17 mouse cellular contexts compared by ENCODE assay signal in the genomic region with DNA sequence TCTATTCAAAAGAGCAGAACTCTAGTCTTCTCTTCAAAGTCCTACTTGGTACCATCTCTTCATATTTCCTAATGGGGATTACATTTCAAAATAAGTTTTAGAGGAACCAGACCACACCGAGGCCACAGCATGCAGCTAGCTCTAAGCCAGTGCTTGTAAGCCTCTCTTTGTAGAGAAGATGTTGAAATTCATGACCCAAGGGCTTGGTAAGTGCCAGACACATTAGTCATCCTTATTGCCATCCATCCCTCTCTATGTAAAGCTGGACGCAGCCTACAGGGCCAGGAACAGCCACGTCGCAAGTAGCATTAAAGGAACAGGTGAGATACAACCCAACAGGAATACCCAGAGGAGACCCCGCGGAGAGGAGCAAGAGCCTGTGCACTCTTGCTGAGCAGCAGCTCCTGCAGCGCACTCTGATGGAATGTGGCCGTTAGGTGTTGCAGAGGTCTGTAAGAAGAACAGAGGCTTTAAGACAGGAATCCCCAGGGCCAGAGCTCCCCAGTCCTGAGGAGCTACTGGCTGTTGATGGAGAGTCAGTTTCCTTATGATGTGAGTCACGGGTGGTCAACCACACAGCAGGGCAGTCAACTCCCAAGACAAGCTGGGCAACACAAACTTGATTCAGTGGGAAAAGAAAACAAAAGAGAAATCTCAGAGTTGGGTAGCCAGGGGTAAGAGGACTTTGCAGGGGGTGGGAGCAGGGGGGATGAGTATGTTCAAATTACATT. TPM values are rescaled to one million over a fixed set of nuclear protein-coding genes. Genes with fewer than 3 reads are reported as not detected.
DNase-seq lines count a peak whose midpoint lies in the region; ATAC-seq lines count a peak whose summit lies in the region.
"Had no signal": no experiment of that assay in that cellular context is flagged by ENCODE, and none has a peak within 500 bp of the region (broad histone marks: within the 10 kb centered on the region; RNA-seq: fewer than 3 reads in every experiment).

No protein-coding gene starts in this region.

- no peak overlapping the region for H3K9ac ChIP-seq in kidney, embryonic 14.5 days (ENCODE audit: low read depth, low read length)
- H3K9ac ChIP-seq: forebrain, embryonic 13.5 days; limb, embryonic 13.5 days; liver, embryonic 15.5 days; stomach, embryonic 15.5 days had no signal

- no peak for DNase-seq in kidney, postnatal 10 days
- DNase-seq in 3134 (ENCODE audit: extremely low read depth, insufficient read length, low spot score) (peak; percentile 90), NIH3T3 (ENCODE audit: low read depth) (peak; percentile 86)
- peak; percentile 70 for DNase-seq in fibroblast of lung, adult 2 months (ENCODE audit: low read depth)
- DNase-seq in neural tube, embryonic 10.5 days (ENCODE audit: extremely low spot score, low spot score) = no peak
- DNase-seq in layer of hippocampus, adult 9-11 months = no peak
- no peak for DNase-seq in gastrocnemius, postnatal 14 days
- DNase-seq: adrenal gland, postnatal 25 days; cerebellum, postnatal 10 days; heart, postnatal 4 days; kidney, postnatal 25 days; midbrain, embryonic 14.5 days had no signal

- no peak overlapping the region for H3K4me2 ChIP-seq in kidney, embryonic 14.5 days (replicated peaks; ENCODE audit: low read depth, low read length)
- H3K4me2 ChIP-seq: forebrain, embryonic 13.5 days; limb, embryonic 13.5 days; liver, embryonic 15.5 days; stomach, embryonic 15.5 days had no signal

- no peaks in the 10 kb centered on the region; the same call in 1 of the 2 replicates for H3K36me3 ChIP-seq in kidney, embryonic 14.5 days (ENCODE audit: control insufficient read depth, insufficient read depth, low read length)

- H3K4me3 ChIP-seq in kidney, embryonic 14.5 days (ENCODE audit: low read length) = no peak overlapping the region
- H3K4me3 ChIP-seq: forebrain, embryonic 13.5 days; limb, embryonic 13.5 days; liver, embryonic 15.5 days; stomach, embryonic 15.5 days had no signal

- H3K27me3 ChIP-seq in kidney, embryonic 14.5 days (ENCODE audit: control insufficient read depth, insufficient read depth, low read length) = no peaks in the 10 kb centered on the region
- H3K27me3 ChIP-seq: forebrain, embryonic 13.5 days; limb, embryonic 13.5 days; liver, embryonic 15.5 days; stomach, embryonic 15.5 days had no signal

- H3K4me1 ChIP-seq in kidney, embryonic 14.5 days (ENCODE audit: control insufficient read depth, insufficient read depth, low read length) = peaks cover 33% of the 10 kb centered on the region

- intact Hi-C loops in gastrocnemius, postnatal 14 days (cut with DNase I; ENCODE audit: low total_unique reads) = no loop called here

- H3K9me3 ChIP-seq in kidney, embryonic 14.5 days (ENCODE audit: control insufficient read depth, low read length) = no peaks in the 10 kb centered on the region
- H3K9me3 ChIP-seq: forebrain, embryonic 13.5 days; limb, embryonic 13.5 days; liver, embryonic 15.5 days; stomach, embryonic 15.5 days had no signal

- 51% methylated on average over 9 of the region's 9 CpGs for WGBS in kidney, embryonic 14.5 days

- ATAC-seq in kidney, embryonic 14.5 days (ENCODE audit: low FRiP score, low TSS enrichment) = peak; percentile 68; the same call in 1 of the 2 replicates
- ATAC-seq: forebrain, embryonic 13.5 days had no signal

- peak overlapping the region; percentile 39; the same call in 1 of the 2 replicates for H3K27ac ChIP-seq in kidney, embryonic 14.5 days (ENCODE audit: low read depth, low read length)
- H3K27ac ChIP-seq: forebrain, embryonic 13.5 days; limb, embryonic 13.5 days; liver, embryonic 15.5 days; stomach, embryonic 15.5 days had no signal

RNA-seq across cellular contexts. Expression of gene Slc23a2, which starts 45.8 kb away (rescaled TPM):
- 12.0 and 18.0 TPM in 2 replicates for polyA plus RNA-seq in kidney, embryonic 14.5 days (2014; fragmentation: Nextera tagmentation; extraction: Ambion mirVana)
- total RNA-seq in gastrocnemius, postnatal 14 days (2021) = 1 to 10 TPM; 6.2 to 7.1 TPM

Comparison
In these comparisons a context has a peak if more than half of its experiments do, and no peak if none do; other contexts are left out.
1. DNase-seq: peak in 3134 (single experiment), NIH3T3 (single experiment) and fibroblast of lung, adult 2 months (single experiment); none in kidney, postnatal 10 days (single experiment), neural tube, embryonic 10.5 days (single experiment), layer of hippocampus, adult 9-11 months (single experiment) and gastrocnemius, postnatal 14 days (single experiment).